Mouse (Mus musculus): ENCODE measurements at regions not wholly inside any gene's neighbourhood (a gene's known extent, or its start where the extent isn't known, plus 50 kb on each side); places are given as distances from the start of the nearest gene placed in this dataset.
"Not testable (repeated sequence)": the region's sequence is repeated elsewhere in the genome, so short reads cannot be mapped to it uniquely, and the experiment has no call there.

DNA sequence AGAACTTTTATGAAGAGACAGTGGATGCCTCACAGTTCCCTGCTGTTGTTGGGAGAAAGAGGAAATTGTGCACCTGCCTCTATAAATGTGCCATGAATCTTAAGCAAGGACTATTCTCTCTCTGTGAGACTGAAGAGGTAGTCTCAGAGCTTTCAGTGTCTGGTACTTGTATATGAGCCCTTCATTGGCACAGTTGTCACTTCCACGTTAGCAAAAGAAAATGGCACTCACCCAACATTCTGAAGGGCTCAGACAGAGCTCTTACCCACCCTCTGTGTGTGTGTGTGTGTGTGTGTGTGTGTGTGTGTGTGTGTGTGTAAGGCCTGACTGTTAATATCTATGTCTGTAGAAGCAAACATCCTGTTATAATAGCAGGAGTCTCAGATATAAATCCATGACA, 75.6 kb upstream of the Lhfpl3 start:
- DNase-seq (ENCODE audit: low read depth) = no peak

DNA sequence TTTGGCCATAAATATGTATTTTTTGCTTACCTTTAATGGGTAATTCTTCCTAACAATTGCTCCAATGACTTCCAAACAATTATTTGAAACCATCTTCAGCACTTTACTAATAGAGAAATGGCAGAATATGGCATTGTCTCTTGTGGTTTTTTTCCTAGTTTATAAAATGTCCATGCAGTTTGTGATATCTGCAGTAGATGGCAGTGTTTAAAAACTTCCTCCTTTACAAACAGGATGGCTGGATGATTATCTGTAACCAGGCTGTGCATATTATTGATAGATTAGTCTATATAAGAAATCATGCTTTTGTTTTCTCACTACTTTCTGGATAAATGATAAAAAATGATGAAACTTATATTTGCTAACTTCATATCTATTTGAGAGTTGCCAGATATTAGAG, 91.0 kb upstream of the Orc5 start:
- peak; percentile 34 for DNase-seq (ENCODE audit: low read depth)

DNA sequence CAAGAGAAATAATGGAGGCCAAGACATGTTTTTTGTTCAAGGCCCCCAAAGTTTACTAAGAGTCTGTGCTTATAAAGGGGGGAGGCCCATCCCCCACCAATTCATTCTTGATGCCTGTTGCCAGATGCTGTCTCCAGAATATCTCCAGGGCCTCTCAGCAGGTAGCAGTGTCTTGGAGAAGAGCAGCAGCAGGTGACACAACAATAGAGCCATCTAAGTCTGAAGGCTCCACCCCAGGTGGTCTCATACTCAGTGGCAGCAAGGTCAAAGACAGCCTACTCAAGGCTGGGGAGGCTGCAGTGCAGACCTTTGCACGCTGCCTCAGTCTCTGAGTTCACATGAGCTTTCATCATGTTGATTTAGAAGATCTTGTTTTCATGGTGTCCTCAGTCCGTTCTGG, 66.8 kb upstream of the Orc5 start:
- not testable (repeated sequence) for DNase-seq (ENCODE audit: low read depth)

Measured in NIH3T3 (cell line).